Mouse (Mus musculus): ENCODE measurements at regions not wholly inside any gene's neighbourhood (a gene's known extent, or its start where the extent isn't known, plus 50 kb on each side); places are given as distances from the start of the nearest gene placed in this dataset.
"Not testable (repeated sequence)": the region's sequence is repeated elsewhere in the genome, so short reads cannot be mapped to it uniquely, and the experiment has no call there.

- intact Hi-C loops (cut with DNase I): no loop called here
- no peak for DNase-seq (ENCODE audit: extremely low spot score in 1 of 2, low spot score in 2 of 2)
Measured at GRCm38 (mm10) chr13:73009547-73010475, 250.5 kb upstream of the Irx4 start.

GRCm38 (mm10) chr13:73019181-73019580 is 241.1 kb upstream of the Irx4 start:
- intact Hi-C loops (cut with DNase I): no loop called here

GRCm38 (mm10) chr13:73031217-73031616 is 229.1 kb upstream of the Irx4 start:
- intact Hi-C loops (cut with DNase I): no loop called here
- DNase-seq (ENCODE audit: extremely low spot score in 1 of 2, low spot score in 2 of 2): no peak

More at GRCm38 (mm10) chr13:73019181-73019580, 241.1 kb upstream of the Irx4 start:
- no peak for DNase-seq (ENCODE audit: extremely low spot score in 1 of 2, low spot score in 2 of 2)

GRCm38 (mm10) chr13:73033055-73033454 is 227.2 kb upstream of the Irx4 start:
- intact Hi-C loops (cut with DNase I): no loop called here
- peak in 1 of 2 experiments; percentile 43 for DNase-seq (ENCODE audit: extremely low spot score in 1 of 2, low spot score in 2 of 2)

DNA sequence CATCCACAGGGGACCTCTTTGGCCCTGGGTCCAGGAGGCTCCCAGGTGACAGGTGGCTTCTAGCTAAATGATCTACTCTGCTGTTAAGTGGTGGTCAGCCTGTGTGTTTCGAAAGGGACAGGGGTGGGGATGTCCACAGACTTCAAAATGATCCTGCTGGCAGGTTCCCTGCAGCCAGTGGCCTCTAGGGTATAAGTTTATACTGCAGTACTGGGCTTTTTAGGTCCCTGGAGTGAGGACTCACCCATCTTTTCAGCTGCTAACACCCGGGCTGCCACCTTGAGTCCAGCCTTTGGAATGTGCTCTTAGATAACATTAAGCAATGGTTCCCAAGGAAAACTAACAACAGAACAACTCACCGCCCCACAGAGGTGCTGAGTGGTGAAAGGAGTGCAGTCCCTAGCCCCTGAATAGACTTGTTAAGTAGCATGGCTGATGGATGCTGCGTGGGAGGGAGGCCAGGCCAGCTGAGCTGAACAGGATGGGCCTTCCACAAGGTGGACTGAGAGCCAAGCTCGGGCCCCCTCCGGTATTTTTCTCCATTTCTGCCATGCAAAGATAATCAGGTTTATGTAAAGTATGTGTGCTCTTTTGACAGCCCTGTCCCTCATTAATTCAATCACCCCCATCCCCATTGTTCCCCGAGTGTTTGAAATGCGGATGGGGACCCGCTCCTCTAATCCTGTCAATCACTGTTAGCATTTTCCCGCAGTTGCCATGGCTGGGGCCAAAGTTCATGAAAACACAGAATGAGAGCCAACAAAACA is 226.0 kb upstream of the Irx4 start:
- intact Hi-C loops (cut with DNase I): no loop called here
- DNase-seq (ENCODE audit: extremely low spot score in 1 of 2, low spot score in 2 of 2): peak in 1 of 2 experiments; percentile 46

- intact Hi-C loops (cut with DNase I): no loop called here
- DNase-seq (ENCODE audit: extremely low spot score in 1 of 2, low spot score in 2 of 2): no peak
Measured at GRCm38 (mm10) chr13:73034886-73035285, 225.4 kb upstream of the Irx4 start.

DNA sequence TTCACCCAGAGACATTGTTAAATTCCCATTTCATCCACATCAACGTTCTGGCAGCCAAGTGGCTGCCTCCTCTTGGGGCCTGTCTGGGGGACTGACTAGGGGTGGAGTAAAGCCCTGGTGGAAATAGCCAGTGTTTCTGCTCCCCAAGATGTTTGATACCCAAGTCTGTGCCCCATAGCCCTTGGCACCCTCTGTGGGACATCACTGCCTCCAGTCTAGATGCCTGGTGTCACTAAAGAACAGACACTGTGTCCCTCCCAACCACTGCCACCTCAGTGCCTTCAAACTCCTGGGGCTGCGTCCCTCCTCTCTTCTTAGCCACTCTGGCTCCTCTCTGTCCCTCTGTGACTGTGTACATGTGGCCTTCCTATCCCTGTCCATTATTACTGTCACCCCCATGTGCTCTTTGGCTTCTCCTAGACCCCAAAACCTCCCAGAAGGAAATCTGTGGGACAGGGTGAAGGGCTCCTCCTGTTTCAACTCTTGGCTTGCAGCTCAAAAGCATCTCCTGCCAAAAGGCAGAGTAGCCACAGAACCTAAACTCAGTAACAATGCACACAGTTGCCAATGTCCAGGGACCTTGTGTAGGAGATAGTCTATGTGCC is 224.8 kb upstream of the Irx4 start:
- intact Hi-C loops (cut with DNase I): no loop called here
- no peak for DNase-seq (ENCODE audit: extremely low spot score in 1 of 2, low spot score in 2 of 2)

- intact Hi-C loops (cut with DNase I): no loop called here
- DNase-seq (ENCODE audit: extremely low spot score in 1 of 2, low spot score in 2 of 2): no peak
Measured at GRCm38 (mm10) chr13:73039731-73040130, 220.5 kb upstream of the Irx4 start.

DNA sequence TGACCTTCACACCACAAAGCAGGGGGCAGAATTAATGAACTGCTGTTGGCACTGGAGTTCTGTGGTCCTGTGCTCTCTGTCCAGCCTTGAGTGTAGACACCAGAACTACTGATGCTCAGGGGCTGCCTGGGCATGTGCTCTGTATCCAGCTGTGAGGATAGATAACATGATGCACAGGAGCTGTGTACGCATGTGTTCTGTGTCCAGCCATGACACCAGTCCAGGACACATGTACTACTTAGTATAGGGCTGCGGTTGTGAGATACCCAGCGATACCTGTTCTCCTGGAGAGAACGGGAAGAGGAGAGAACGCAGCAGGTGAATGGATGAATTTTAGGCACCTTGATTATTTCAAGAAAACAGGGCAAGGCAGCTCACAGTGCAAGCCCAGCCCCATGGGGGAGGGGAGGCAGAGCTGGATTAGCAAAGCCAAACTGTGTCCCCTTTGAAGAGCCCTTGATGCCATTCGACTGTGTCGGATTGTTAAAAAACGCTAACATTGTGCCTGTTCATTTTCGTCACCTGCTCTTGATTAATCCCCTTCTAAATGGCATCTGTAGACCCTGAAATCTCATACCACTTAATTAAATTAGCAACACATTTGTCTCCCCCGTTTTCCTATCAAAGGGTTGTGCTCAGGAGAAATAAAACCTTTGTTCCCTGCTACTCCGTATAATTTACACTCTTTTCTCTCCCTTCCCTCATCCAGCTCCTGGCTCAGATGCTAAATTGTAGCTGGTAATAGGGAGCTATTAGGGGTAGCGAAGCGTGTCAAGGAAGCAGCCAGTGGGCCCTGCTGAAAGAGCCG is 218.8 kb upstream of the Irx4 start:
- intact Hi-C loops (cut with DNase I): no loop called here
- no peak for DNase-seq (ENCODE audit: extremely low spot score in 1 of 2, low spot score in 2 of 2)

DNA sequence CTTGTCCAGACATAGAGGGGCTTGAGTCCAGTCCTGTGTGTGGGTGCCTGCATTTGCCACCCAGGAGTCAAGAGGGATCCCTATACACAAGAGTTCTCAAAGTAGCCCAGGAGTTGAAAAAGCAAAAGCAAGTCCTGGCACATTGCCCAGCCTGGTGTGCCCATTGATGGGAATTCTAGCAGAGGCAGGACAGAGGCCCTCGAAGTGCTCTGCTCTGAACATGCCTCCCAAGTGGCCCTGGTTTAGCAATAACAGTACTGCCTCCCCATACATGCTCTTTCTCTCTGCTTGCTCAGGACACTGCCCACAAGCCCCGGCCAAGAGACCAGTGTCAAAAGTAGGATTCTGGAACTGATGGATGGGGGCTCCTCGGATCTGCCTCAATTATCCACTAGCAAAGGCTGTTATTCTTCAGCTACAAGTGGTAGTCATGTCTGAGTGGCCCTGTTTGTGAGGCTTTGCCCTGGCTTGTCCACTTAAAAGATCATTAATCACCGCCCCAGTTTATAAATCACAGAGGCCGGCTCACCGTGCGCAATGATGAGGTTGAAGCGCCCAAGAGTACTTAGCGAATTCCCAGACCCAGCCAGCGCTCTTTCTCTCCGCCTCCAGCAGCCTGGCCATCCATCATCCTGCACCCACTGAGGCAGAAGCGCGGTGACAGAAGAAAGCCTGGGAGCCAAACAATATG is 190.3 kb upstream of the Irx4 start:
- no peak for DNase-seq (ENCODE audit: extremely low spot score in 1 of 2, low spot score in 2 of 2)
- intact Hi-C loops (cut with DNase I): no loop called here

- no peak for DNase-seq (ENCODE audit: extremely low spot score in 1 of 2, low spot score in 2 of 2)
- intact Hi-C loops (cut with DNase I): no loop called here
Measured at GRCm38 (mm10) chr13:73070531-73070908, 189.8 kb upstream of the Irx4 start.

DNA sequence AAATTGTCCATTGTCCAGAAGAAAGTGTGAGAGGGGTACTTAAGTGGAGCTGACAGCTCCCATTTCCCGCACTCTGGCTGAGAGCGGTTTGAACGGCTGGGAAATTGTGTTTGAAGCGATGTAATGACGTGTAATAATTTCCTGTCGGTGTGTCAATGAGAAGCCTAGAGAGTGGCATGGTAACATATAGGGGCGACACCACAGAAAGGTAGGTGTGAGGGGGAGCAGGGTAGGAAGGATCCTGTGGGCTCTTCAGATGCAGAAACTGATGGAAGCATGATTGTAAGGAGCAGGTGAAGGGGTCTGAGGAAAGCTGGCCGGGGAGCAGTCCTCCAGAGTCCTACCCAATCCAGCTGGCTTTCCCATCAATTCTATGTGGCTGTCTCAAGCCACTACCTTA is 189.2 kb upstream of the Irx4 start:
- intact Hi-C loops (cut with DNase I): no loop called here
- no peak for DNase-seq (ENCODE audit: extremely low spot score in 1 of 2, low spot score in 2 of 2)

DNA sequence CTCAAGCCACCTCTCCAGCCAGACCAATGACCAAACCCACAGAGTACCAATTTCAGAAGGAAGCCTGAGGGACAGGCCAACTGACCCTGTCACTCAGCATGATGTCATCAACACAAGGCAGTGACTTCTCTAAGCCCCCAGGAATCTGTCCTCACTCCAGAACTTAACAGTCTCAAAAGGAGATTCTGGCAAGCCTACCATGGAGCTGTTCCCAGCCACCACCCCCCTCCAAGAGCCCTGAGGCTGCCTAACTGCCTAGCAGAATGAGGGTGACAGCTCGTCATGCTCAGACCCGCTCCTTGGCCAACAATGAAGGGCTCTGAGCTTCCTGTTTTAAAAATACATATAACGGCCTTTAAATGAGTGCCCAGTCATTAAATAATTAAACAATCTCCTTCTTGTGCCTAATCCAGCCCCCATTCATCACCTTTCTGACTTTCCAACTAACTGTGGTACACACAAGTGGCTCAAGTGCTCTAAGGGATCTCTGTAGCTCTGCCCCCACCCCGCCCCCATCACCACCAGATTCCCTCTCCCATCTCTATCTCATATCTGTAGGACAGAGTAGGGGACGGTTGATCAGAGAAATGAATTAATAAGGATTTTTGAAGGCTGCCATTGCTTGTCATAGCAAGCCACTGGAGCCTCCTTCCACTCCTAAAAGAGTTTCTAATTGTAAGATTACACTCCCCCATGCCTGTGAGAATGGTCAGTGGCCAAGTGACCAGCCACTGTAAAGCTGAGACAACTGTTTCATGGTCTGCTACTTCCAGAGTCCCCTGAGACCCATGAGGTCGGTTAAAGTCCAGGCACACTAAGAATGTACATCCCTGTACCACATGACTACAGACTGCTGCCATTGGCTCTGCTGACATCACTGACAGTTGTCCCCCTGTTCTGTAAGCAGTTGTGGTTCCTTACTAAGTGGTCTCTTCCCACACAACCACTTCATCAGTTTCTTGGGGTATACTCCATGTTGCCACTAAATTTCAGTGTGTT is 188.1 kb upstream of the Irx4 start:
- intact Hi-C loops (cut with DNase I): no loop called here
- DNase-seq (ENCODE audit: extremely low spot score in 1 of 2, low spot score in 2 of 2): no peak

DNA sequence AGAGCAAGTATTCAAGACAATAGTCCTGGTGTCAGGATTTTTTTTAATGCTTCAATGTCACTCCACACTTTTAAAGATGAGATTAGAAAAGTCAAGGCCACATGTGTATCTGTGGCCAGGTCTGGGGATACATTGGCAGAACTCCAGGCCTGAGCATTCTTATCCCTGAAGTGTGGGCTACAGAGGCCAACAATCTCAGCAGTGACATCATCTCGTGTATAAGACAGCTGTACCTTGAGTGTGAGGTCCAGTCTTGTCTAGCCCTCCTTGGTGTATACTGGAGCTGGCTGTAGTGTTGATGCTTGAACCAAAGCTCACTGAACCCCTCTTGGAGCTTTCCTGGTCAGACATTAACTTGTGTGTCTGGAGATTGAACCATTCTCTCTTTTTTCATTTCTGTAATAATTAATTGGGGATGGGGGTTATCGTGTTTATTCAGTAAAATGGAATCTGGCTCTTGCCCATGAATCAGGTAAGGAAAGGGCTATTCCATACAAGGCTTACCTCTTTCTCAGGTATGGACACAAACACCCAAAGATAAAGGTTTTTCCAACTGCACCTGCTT is 182.3 kb upstream of the Irx4 start:
- intact Hi-C loops (cut with DNase I): no loop called here
- DNase-seq (ENCODE audit: extremely low spot score in 1 of 2, low spot score in 2 of 2): no peak

GRCm38 (mm10) chr13:73087815-73088214 is 172.5 kb upstream of the Irx4 start:
- DNase-seq (ENCODE audit: extremely low spot score in 1 of 2, low spot score in 2 of 2); intact Hi-C loops (cut with DNase I): not testable (repeated sequence)

DNA sequence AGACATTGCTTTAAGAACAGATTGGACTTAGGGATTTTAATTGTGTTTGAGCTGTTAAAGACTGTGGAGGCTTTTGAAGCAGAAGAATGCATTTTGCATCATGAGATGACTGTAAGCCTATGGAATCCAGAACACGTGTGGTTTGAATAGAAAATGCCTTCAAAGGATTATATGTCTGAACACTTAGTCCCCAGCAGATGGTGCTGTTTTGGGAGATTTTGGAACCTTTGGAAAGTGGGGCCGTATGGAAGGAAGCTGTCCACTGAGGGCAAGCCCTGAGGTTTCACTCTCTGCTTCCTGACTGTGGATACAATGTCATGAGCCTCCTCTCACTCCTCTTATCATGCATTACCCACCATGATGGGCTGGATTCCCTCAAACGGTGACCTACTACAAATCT is 168.4 kb upstream of the Irx4 start:
- no peak for DNase-seq (ENCODE audit: extremely low spot score in 1 of 2, low spot score in 2 of 2)
- intact Hi-C loops (cut with DNase I): no loop called here

DNA sequence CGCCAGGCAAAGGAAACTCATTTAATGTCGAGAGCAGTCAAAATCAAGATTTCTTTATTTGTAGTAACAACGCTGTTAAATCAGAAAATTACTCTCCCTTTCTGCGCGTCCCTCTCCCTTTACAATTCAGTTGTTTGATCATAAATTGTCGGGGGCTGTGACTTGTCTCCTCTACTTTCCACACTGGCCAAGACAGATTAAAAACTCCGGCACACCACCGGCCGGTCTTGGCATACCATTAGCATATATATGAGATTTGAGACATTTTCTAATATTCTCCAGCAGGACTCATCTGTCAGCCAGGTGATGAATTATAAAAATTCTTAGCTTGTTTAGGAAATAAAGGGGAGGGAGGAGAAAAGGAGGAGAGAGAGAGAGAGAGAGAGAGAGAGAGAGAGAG is 162.8 kb upstream of the Irx4 start:
- no peak for DNase-seq (ENCODE audit: extremely low spot score in 1 of 2, low spot score in 2 of 2)
- intact Hi-C loops (cut with DNase I): no loop called here

Measured in left cerebral cortex, postnatal 10 days (tissue).